Mouse (Mus musculus) bone marrow, adult 2 months (tissue): ENCODE data around the gene Rsu1. TPM values are rescaled to one million over a fixed set of nuclear protein-coding genes. Genes with fewer than 3 reads are reported as not detected.

Source experiments
- H3K27ac ChIP-seq: fragments of 200-500 bp; 2 replicates; pipeline ENCODE4 v1.5.1; 2012; ENCODE audit warnings: low read depth, mild to moderate bottlenecking, control low read depth, inconsistent platforms, low read length; ENCODE audit not compliant: control insufficient read depth, poor library complexity, insufficient read depth
- H3K4me1 ChIP-seq: fragments of 200-500 bp; 2 replicates; pipeline ENCODE4 v1.6.1; 2011; ENCODE audit warnings: low read length; ENCODE audit not compliant: control insufficient read depth, insufficient read depth
- H3K4me3 ChIP-seq: fragments of 200-500 bp; replicated peaks from 2 replicates; pipeline ENCODE3; 2011; ENCODE audit warnings: mild to moderate bottlenecking, low read depth, low read length, control low read depth; ENCODE audit not compliant: control insufficient read depth
- CTCF ChIP-seq: fragments of 200-500 bp; IDR thresholded peaks from 2 replicates; pipeline ENCODE4 v1.5.1; 2011; ENCODE audit warnings: low read length, control low read depth; ENCODE audit not compliant: control insufficient read depth, insufficient read depth
- POLR2A ChIP-seq: fragments of 200-500 bp; IDR thresholded peaks from 2 replicates; pipeline ENCODE4 v1.6.1; 2011; ENCODE audit warnings: low read depth, mild to moderate bottlenecking, control low read depth, low read length, borderline replicate concordance; ENCODE audit not compliant: control insufficient read depth
- WGBS: fragments of 180-500 bp; shearing (Covaris S2); methylation state at CpG from one replicate; pipeline ENCODE4 v1.1.7; 2018; 5-methylcytosine and 5-hydroxymethylcytosine counted together
- polyA plus RNA-seq: library from polyadenylated mRNA; stranded (reverse); fragments of >200 nt; gene quantifications from 2 replicates; pipeline ENCODE4 v1.2.4, GENCODE M21; 2011; ENCODE audit warnings: low replicate concordance; ENCODE audit not compliant: missing spikeins, insufficient read depth, insufficient read length

Gene Rsu1
- polyA plus RNA-seq, 1 experiment: 70.8 TPM

- H3K4me3 ChIP-seq: no peak overlapping the region
- no peak overlapping the region for H3K27ac ChIP-seq
- no peaks in the 10 kb centered on the region for H3K4me1 ChIP-seq
- WGBS: 74% methylated on average over 6 of the region's 6 CpGs
- no peak for TF ChIP-seq CTCF
- no peak for TF ChIP-seq POLR2A
Observed at GRCm38 (mm10) chr2:13218112-13218511, 53.1 kb downstream of the Rsu1 start.

GRCm38 (mm10) chr2:13206825-13207224, 64.4 kb downstream of the Rsu1 start:
- no peak for TF ChIP-seq POLR2A
- no peak for TF ChIP-seq CTCF
- WGBS: 82% methylated on average over 2 of the region's 2 CpGs
- no peak overlapping the region for H3K27ac ChIP-seq
- no peaks in the 10 kb centered on the region for H3K4me1 ChIP-seq
- no peak overlapping the region for H3K4me3 ChIP-seq

- H3K27ac ChIP-seq: no peak overlapping the region
Observed at GRCm38 (mm10) chr2:13206367-13206766, 64.8 kb downstream of the Rsu1 start.

GRCm38 (mm10) chr2:13202805-13203475, 68.3 kb downstream of the Rsu1 start:
- Histone ChIP-seq H3K4me3 (no peak overlapping the region), H3K4me1 (no peaks in the 10 kb centered on the region), H3K27ac (no peak overlapping the region)
- 80% methylated on average over 6 of the region's 6 CpGs for WGBS
- TF ChIP-seq POLR2A (no peak), CTCF (no peak)

More at GRCm38 (mm10) chr2:13206367-13206766, 64.8 kb downstream of the Rsu1 start:
- no peak overlapping the region for H3K4me3 ChIP-seq
- H3K4me1 ChIP-seq: no peaks in the 10 kb centered on the region
- no peak for TF ChIP-seq POLR2A
- no peak for TF ChIP-seq CTCF
- whole genome bisulfite sequencing: 87% methylated on average over 8 of the region's 8 CpGs

GRCm38 (mm10) chr2:13199713-13200112, 71.5 kb downstream of the Rsu1 start:
- Histone ChIP-seq H3K4me3 (no peak overlapping the region), H3K4me1 (no peaks in the 10 kb centered on the region), H3K27ac (no peak overlapping the region)
- TF ChIP-seq POLR2A: no peak
- no peak for TF ChIP-seq CTCF
- 89% methylated on average over 7 of the region's 7 CpGs for WGBS

GRCm38 (mm10) chr2:13199033-13199432, 72.2 kb downstream of the Rsu1 start:
- TF ChIP-seq POLR2A (no peak), CTCF (no peak)
- Histone ChIP-seq H3K4me1 (no peaks in the 10 kb centered on the region), H3K27ac (no peak overlapping the region), H3K4me3 (no peak overlapping the region)
- 79% methylated on average over 2 of the region's 2 CpGs for WGBS

GRCm38 (mm10) chr2:13195540-13195939, 75.7 kb downstream of the Rsu1 start:
- 36% methylated on average over 7 of the region's 7 CpGs for WGBS
- TF ChIP-seq POLR2A (no peak), CTCF (no peak)
- Histone ChIP-seq H3K4me3 (no peak overlapping the region), H3K4me1 (no peaks in the 10 kb centered on the region), H3K27ac (no peak overlapping the region)

GRCm38 (mm10) chr2:13192157-13192556, 79.1 kb downstream of the Rsu1 start:
- TF ChIP-seq CTCF: no peak
- TF ChIP-seq POLR2A: no peak
- Histone ChIP-seq H3K4me3 (no peak overlapping the region), H3K27ac (no peak overlapping the region), H3K4me1 (no peaks in the 10 kb centered on the region)
- 55% methylated on average over 1 of the region's 1 CpGs for WGBS

GRCm38 (mm10) chr2:13190767-13191166, 80.4 kb downstream of the Rsu1 start:
- H3K4me3 ChIP-seq: no peak overlapping the region
- H3K4me1 ChIP-seq: no peaks in the 10 kb centered on the region

More at GRCm38 (mm10) chr2:13190767-13191166, 80.4 kb downstream of the Rsu1 start:
- WGBS: 77% methylated on average over 4 of the region's 4 CpGs
- H3K27ac ChIP-seq: no peak overlapping the region
- TF ChIP-seq POLR2A (no peak), CTCF (no peak)
